Mouse (Mus musculus): ENCODE data around the gene Tomm22.

Tomm22 gene

GRCm38 (mm10) chr15:79720796-79721195, 50.1 kb downstream of the Tomm22 start:
- no peak for DNase-seq (ENCODE audit: extremely low spot score)

Data from embryo, embryonic 9.5 days (tissue).